Mouse (Mus musculus) embryonic stem cell, embryonic (primary cell): Measurements from ENCODE around the gene Cbx4.

Experiments
- CTCF ChIA-PET, 4 experiments: fragments of 300-600 bp in 2 of 4; fragments of 350-600 bp in 2 of 4; sonication (Branson Sonifier 250); formaldehyde crosslinking; loops; one replicate each; lab custom pipeline; 2022; ENCODE audit warnings: inconsistent platforms in 2 of 4; lab: Charles Lee
- POLR2A ChIA-PET, 4 experiments: fragments of 300-600 bp in 2 of 4; fragments of 350-600 bp in 2 of 4; sonication (Branson Sonifier 250); formaldehyde crosslinking; loops; one replicate each; lab custom pipeline; 2022; ENCODE audit warnings: antibody characterized with exemption in 4 of 4, inconsistent platforms in 1 of 4; lab: Charles Lee

Cbx4 gene

GRCm38 (mm10) chr11:119055571-119056131 lies 30.4 kb downstream of the Cbx4 start:
- ChIA-PET POLR2A (interaction anchor here in 2 of 4 experiments (0.6 to 7.4 kb wide), 7 partner anchors 14 to 276 kb away, joined by 3 to 100 read pairs (median 54); partner anchors contain the start of genes Cbx4 (in 2 of the 2) and Cbx8 (in 2 of the 2)), CTCF (interaction anchor here in 3 of 4 experiments (0.6 to 4.3 kb wide), 11 partner anchors 8 to 220 kb away, joined by 3 to 42 read pairs (median 7); partner anchors contain the start of gene Cbx4 (in 3 of the 3))

- CTCF ChIA-PET, result interaction anchor here (0.6 to 4.3 kb wide), 28 partner anchors 7 to 1134 kb away, joined by 3 to 42 read pairs (median 4); partner anchors contain the start of gene Cbx4 (in 3 of the 4)
- POLR2A ChIA-PET, result interaction anchor here in 3 of 4 experiments (0.6 to 7.4 kb wide), 17 partner anchors 12 to 277 kb away, joined by 3 to 100 read pairs (median 3); partner anchors contain the start of genes Cbx4 (in 2 of the 3) and Cbx8 (in 2 of the 3)
These were observed 31.4 kb downstream of the Cbx4 start for GRCm38 (mm10) chr11:119054351-119055345.

GRCm38 (mm10) chr11:119053738-119054350 lies 32.2 kb downstream of the Cbx4 start:
- ChIA-PET POLR2A (interaction anchor here in 3 of 4 experiments (0.6 to 7.4 kb wide), 28 partner anchors 11 to 764 kb away, joined by 3 to 100 read pairs (median 5); partner anchors contain the start of genes Cbx4 (in 3 of the 3), Cbx8 (in 2 of the 3) and Usp36 (in 1 of the 3)), CTCF (interaction anchor here (0.6 to 4.3 kb wide), 34 partner anchors 9 to 1135 kb away, joined by 3 to 42 read pairs (median 6); partner anchors contain the start of genes Cbx4 (in 2 of the 4), Cbx2 (in 1 of the 4) and Cbx8 (in 1 of the 4))

- CTCF ChIA-PET, result interaction anchor here (0.5 to 4.3 kb wide), 30 partner anchors 8 to 503 kb away, joined by 3 to 42 read pairs (median 6); partner anchors contain the start of genes Cbx2 (in 2 of the 4), Cbx4 (in 2 of the 4) and Cbx8 (in 1 of the 4)
- POLR2A ChIA-PET, result interaction anchor here (0.5 to 7.4 kb wide), 27 partner anchors 11 to 763 kb away, joined by 3 to 100 read pairs (median 5); partner anchors contain the start of genes Cbx4 (in 4 of the 4), Cbx8 (in 2 of the 4) and Usp36 (in 1 of the 4)
These were observed 32.8 kb downstream of the Cbx4 start for GRCm38 (mm10) chr11:119053257-119053670.

- ChIA-PET CTCF (interaction anchor here (0.5 to 4.3 kb wide), 43 partner anchors 9 to 340 kb away, joined by 3 to 42 read pairs (median 5); partner anchors contain the start of genes Cbx8 (in 3 of the 4), Cbx2 (in 2 of the 4), Cbx4 (in 2 of the 4) and Gaa (in 1 of the 4)), POLR2A (interaction anchor here (0.5 to 7.4 kb wide), 26 partner anchors 10 to 579 kb away, joined by 3 to 100 read pairs (median 5); partner anchors contain the start of genes Cbx4 (in 4 of the 4) and Cbx8 (in 3 of the 4))
These were observed 33.3 kb downstream of the Cbx4 start for GRCm38 (mm10) chr11:119052661-119053256.

GRCm38 (mm10) chr11:119051927-119052660 lies 33.9 kb downstream of the Cbx4 start:
- ChIA-PET CTCF (interaction anchor here (0.5 to 4.3 kb wide), 49 partner anchors 8 to 274 kb away, joined by 3 to 42 read pairs (median 4); partner anchors contain the start of genes Cbx4 (in 3 of the 4), Cbx2 (in 2 of the 4), Cbx8 (in 2 of the 4) and Gaa (in 1 of the 4)), POLR2A (interaction anchor here (0.5 to 7.4 kb wide), 19 partner anchors 9 to 578 kb away, joined by 3 to 100 read pairs (median 7); partner anchors contain the start of genes Cbx4 (in 4 of the 4), Cbx8 (in 3 of the 4), Cbx2 (in 1 of the 4) and Endov (in 1 of the 4))

- ChIA-PET POLR2A (interaction anchor here (0.6 to 7.4 kb wide), 11 partner anchors 10 to 1100 kb away, joined by 3 to 100 read pairs (median 12); partner anchors contain the start of genes Cbx4 (in 4 of the 4), Cbx8 (in 2 of the 4), Cbx2 (in 1 of the 4) and Endov (in 1 of the 4)), CTCF (interaction anchor here (0.6 to 4.3 kb wide), 34 partner anchors 7 to 275 kb away, joined by 3 to 42 read pairs (median 4); partner anchors contain the start of genes Cbx4 (in 2 of the 4), Cbx2 (in 1 of the 4) and Cbx8 (in 1 of the 4))
These were observed 34.6 kb downstream of the Cbx4 start for GRCm38 (mm10) chr11:119051426-119051825.

GRCm38 (mm10) chr11:119050361-119050760 lies 35.7 kb downstream of the Cbx4 start:
- CTCF ChIA-PET, result interaction anchor here in 2 of 4 experiments (0.6 to 4.0 kb wide), 3 partner anchors 31 to 140 kb away, joined by 3 to 19 read pairs (median 3); no protein-coding TSS in a partner anchor
- POLR2A ChIA-PET, result interaction anchor here in 3 of 4 experiments (0.7 to 7.4 kb wide), 7 partner anchors 9 to 639 kb away, joined by 3 to 100 read pairs (median 4); partner anchors contain the start of genes Cbx4 (in 2 of the 3), Cbx2 (in 1 of the 3) and Cbx8 (in 1 of the 3)

GRCm38 (mm10) chr11:119048133-119048510 lies 37.9 kb downstream of the Cbx4 start:
- ChIA-PET POLR2A (interaction anchor here in 3 of 4 experiments (0.6 to 7.4 kb wide), 4 partner anchors 11 to 1609 kb away, joined by 3 to 100 read pairs (median 3); partner anchors contain the start of gene Cbx4 (in 1 of the 3)), CTCF (interaction anchor here in 1 of 4 experiments (0.7 kb wide), 1 partner anchor 34 kb away, joined by 3 read pairs; no protein-coding TSS in a partner anchor)

- ChIA-PET CTCF (interaction anchor here (0.6 to 1.0 kb wide), 22 partner anchors 8 to 1302 kb away, joined by 3 to 9 read pairs (median 4); partner anchors contain the start of genes Cbx2 (in 1 of the 4) and Cbx4 (in 1 of the 4)), POLR2A (interaction anchor here (0.5 to 1.3 kb wide), 11 partner anchors 10 to 1609 kb away, joined by 3 to 7 read pairs (median 3); no protein-coding TSS in a partner anchor)
These were observed 38.5 kb downstream of the Cbx4 start for GRCm38 (mm10) chr11:119047261-119048132.

GRCm38 (mm10) chr11:119046601-119047245 lies 39.3 kb downstream of the Cbx4 start:
- CTCF ChIA-PET, result interaction anchor here (0.6 to 1.0 kb wide), 22 partner anchors 9 to 1303 kb away, joined by 3 to 9 read pairs (median 4); partner anchors contain the start of genes Cbx2 (in 1 of the 4) and Cbx4 (in 1 of the 4)
- POLR2A ChIA-PET, result interaction anchor here (0.5 to 1.5 kb wide), 11 partner anchors 10 to 1187 kb away, joined by 3 to 7 read pairs (median 4); no protein-coding TSS in a partner anchor

GRCm38 (mm10) chr11:119044551-119045337 lies 41.3 kb downstream of the Cbx4 start:
- POLR2A ChIA-PET, result interaction anchor here in 3 of 4 experiments (0.7 to 7.4 kb wide), 13 partner anchors 8 to 1512 kb away, joined by 3 to 70 read pairs (median 6); partner anchors contain the start of gene Cbx4 (in 2 of the 3)
- CTCF ChIA-PET, result interaction anchor here (0.6 to 3.1 kb wide), 18 partner anchors 8 to 209 kb away, joined by 3 to 42 read pairs (median 5); partner anchors contain the start of gene Cbx4 (in 2 of the 4)
